Mouse (Mus musculus) heart, postnatal 4 days (tissue): Measurements from ENCODE around the gene Hydin. TPM values are rescaled to one million over a fixed set of nuclear protein-coding genes. Genes with fewer than 3 reads are reported as not detected.
"Not testable (repeated sequence)": the region's sequence is repeated elsewhere in the genome, so short reads cannot be mapped to it uniquely, and the experiment has no call there.

Source experiments
- DNase-seq: peaks from one replicate; pipeline ENCODE4 v3.0.0; 2021
- total RNA-seq, 2 experiments: library from RNA; stranded (reverse); gene quantifications; 2 replicates each; pipeline ENCODE4 v1.2.3; 2021

Hydin gene
- total RNA-seq, 2 experiments from 2014 or later: 0.14 to 0.16 TPM

DNA sequence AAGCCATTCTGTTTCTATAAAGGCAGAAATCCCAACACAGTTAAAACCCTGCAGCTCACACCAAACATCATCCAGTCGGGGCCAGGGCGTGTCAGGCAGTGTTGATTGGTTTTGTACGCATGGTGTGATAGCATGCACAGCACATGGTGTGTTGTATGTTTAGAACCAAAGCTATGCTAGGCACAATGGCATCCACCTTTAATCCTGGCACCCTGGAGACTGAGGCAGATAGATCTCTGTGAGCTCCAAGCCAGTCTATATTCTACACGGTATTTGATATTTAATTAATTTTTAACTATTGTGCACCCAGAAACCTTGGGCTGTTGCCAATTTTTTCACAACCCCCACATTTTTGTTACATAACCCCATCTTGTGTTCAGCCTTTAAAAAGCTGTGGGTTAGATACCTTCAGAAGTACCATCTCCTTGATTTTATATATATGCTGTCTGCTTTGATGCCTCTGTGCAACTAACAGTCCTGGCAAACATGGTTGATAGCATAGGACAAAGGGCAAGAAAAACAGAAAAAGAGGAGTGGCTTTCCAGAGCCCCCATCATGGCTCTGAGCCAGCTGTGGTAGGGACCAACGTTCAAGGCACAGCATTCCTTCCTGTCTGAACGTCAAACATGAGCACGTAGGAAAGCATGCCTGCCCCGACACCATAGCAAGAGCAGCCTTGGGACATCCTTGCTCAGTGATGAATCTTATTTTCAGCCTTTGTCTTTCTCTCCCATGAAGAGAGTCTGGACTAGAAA lies 263.4 kb downstream of the Hydin start:
- no peak for DNase-seq

DNA sequence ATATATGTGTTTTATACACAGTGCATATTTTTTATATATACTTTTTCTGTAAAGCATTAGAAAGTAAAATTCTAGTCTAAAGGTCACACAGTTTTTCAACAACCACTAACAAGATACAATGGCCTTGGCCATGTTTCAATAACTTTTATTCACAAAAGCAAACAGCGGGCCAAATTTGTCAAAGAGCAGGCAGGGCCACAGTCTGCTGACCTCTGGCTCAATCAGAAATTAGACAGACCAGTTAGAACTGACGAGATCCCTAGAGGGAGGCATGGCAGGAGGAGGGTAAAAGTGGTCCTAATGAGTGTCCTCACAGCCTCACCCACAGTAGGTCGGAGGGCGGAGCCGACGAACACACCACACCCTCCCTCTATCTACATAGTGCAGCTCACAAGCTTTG lies 267.0 kb downstream of the Hydin start:
- no peak for DNase-seq

DNA sequence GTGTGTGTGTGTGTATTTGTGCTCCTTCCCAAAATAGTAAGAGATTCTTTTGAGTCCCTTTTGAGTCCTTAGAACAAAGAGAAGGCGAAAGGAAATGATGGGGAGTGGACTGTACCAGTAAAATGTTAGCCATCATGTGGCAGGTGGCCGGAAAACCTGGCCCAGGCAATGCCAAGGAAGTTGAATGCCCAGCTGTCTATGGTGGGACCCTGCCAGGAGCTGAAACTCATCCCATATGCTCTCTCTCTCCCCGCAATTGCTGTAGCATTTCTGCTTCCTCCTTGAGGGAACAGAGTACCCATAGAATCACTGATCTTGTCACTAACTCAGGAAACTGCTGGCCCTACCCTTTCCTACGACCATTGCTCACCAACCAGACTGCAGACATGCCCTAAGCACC lies 271.1 kb downstream of the Hydin start:
- no peak for DNase-seq

DNA sequence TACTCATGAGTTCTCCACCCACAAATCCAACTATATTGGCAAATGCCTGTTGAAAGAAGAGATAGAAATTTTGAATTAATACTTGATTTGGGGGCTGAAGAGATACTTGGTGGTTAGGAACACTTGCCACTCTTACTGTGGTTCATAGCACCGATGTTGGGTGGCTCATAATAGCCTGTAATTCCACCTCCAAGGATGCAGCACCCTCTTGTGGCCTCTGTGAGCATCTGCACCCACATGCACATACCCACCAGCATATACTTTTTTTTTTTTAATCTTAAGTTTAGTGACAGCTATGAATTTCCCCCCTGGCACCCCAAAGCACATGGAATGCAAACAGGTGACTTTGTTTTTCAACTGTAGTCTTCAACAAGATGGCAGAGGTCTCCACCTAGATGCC lies 283.6 kb downstream of the Hydin start:
- no peak for DNase-seq

DNA sequence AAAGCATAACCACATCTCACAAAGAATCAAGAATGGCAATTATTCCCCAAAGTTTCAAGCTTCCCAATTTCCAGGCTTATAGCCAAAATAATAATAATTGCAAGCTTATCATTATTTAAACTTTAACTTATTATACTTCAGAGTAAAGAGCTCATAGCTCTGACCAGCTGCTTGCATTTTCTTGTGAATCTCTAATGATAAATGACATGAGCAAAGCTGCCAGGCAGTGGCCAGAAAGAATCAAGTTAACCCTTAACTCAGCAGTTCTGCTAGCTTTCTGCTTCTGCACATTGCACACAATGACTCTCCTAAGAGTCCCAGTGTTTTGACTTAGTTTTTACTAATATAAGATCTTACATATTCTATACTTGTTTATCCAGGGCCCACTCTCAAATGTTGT lies 285.3 kb downstream of the Hydin start:
- DNase-seq: not testable (repeated sequence)

DNA sequence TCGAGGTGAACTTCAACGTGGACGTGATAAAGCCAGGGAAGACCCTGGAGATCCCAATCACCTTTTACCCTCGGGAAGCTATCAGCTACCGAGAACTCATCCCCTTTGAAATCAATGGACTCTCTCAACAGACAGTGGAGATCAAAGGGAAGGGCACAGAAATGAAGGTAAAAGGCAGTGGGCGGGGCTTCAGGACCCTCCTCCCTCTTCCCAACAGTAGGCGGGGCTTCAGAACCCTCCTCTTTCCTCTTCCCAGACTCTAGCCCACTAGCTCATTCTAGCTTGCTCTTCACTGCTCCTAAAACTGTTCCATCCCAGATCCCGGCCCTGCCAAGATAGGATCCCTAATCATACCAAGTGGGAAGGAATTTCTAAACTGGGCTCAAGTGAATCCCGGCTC lies 325.9 kb downstream of the Hydin start:
- DNase-seq: no peak

DNA sequence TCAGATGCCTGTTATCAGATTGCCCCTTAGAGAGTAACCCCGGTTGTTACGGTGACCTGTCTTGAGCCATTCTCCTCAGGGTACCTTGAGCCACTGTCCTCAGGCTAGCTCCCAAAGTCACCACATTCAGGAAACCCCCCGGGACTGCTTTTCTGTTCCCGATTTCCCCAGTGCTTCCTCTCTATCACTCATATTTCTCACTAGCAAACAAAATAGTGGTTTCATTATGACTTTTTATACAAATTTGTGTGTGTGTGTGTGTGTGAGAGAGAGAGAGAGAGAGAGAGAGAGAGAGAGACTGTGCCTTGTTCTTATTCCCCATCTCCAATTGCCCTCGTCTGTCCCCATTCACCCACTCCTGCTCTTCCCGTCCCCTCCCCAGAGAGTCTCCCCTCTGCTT lies 327.4 kb downstream of the Hydin start:
- DNase-seq: no peak

DNA sequence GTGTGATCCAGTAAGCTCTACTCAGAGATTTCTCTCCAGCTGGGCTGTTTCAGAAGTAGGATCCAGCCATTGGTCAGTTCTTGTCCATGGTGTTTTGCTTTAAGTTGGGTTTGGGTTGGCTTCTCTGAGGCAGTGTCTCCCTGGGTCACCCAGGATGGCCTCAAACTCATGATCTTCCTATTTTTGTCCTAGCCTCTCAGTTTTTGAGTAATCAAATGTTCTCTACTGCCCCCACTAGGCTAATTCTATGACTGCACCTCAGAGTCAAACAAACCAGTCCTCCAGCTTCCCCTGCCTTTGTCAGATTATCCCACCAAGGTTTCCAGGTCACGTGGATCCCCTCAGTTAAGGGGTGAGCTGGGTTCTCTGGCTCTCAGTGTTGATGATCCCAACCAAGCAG lies 337.8 kb downstream of the Hydin start:
- DNase-seq: peak; percentile 61

DNA sequence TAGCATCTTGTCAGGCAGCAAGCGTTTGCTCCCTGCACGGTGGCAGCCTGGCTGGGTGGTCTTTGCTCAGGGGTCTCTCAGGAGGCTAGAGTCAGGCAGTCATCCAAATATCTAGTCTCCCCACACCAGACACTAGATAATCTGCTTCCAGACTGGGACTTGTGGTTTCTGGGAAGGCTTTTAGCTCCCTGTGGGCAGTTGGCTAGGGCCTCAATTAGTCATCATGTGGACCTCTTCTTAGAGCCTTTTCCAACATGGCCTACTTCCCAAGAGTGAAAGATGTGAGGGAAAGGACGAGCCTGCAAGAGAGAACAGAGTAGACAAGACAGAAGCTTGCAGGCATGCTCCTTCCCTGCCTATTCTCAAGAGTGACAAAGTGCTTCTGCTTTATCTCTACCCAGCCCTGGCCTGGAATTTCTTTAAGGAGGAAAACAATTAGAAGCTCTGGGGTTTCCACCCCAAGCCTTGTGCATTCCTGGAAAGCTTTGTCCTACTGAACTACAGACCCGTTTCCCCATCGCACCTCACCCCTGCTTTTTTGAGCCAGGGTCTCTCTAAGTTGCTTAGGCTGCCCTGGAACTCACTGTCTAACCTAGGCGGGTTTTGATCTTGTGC lies 338.7 kb downstream of the Hydin start:
- no peak for DNase-seq

DNA sequence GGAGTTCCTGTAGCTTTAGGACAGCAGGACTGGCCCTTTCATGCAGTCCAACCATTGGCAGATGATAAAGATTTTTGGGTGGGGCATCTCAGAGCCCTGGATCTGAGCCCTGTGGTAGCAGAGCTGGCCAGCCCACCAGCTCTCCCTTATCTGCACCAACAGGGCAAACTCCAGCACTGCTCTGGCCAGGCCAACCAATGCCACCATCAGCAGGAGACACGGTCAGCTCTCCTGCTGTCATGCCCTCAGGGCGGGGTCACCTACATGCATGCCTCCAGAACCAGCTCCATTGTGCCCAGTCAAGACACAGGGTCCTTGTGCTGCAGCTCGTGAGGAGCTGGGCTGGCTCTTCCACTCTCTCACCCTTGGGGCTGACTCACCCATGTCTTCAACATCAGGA lies 349.0 kb downstream of the Hydin start:
- DNase-seq: no peak

DNA sequence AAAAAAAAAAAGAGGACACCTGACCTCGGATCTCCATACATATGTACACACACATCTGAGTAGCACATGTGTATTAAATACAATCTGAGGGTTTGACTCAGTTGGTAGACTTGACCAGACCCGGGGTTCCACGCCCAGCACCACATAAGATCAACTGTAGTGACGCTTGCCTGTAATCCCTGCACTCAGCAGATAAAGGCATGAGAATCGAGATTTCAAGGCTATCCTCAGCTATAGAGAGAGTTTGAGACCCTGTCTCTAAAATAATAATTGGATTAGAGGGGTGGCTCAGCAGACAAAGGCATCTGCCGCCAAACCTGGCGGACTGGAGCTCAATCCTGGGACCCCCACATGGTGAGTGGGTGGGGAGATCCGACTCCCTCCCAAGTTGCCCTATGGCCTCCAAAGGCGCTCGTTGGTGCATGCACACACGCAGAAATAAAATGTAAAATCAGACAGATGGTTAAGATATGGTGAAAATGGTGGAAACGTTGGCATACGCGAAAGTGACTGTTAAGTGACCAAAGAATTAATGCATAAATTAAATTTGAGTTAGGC lies 351.1 kb downstream of the Hydin start:
- no peak for DNase-seq

DNA sequence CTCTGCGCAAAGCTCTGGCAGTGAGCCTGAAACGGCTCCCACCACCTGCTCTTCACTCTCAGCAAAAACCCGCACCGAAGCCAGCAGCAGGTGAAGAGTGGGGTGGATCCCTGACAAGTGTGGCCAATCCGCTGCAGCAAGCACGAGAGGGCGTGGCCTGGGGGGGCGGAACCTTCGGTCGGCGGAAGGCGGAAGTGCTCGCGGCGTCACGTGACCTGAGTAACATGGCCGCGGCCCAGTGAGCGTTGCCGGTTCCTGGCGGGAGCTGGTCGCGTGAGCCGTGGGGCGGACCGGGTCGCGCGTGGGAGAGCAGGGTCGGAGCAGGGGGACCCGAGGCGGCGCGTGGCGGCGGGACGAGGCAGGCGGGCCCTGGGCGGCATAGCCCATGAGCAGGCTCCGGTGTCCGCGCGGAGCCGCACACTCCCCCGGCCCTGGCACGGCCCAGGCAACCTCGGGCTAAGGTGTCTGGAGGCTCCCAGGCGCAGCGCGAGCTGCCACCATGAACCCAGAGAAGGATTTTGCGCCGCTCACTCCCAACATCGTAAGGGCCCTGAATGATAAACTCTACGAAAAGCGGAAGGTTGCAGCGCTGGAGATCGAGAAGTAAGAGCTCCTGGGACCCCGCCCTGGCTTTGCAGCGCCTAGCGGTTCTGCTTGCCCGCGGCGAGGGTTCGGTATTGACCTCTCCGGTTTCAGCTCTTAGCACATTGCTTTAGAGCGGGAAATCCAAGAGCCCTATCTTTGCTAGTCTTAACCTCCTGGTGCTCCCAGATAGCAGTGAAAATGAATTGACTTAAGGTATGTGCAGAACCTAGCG lies 351.8 kb downstream of the Hydin start, which contains the start of gene Vac14:
Gene Vac14, plus strand, starts transcription at position 195 of the 817 bp plus-strand sequence.
- DNase-seq: peak; percentile 98

DNA sequence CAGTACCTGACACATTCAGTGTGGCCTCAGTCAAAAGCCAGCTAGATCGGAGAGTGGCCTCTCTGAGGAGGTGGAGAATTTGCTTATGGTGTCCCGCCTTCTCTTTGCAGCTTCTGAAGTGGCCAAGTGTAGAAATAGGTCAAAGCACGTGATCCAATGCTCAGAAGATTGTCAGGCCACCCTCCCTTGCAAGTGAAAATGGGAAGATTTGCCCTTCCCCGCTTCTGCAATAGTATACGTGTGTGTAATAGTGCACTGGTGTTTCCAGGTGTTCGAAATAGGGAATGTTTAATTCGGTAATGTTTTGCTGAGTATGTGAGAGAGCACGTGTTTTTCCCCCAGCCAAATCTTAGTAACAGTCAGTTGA lies 352.4 kb downstream of the Hydin start:
- no peak for DNase-seq

DNA sequence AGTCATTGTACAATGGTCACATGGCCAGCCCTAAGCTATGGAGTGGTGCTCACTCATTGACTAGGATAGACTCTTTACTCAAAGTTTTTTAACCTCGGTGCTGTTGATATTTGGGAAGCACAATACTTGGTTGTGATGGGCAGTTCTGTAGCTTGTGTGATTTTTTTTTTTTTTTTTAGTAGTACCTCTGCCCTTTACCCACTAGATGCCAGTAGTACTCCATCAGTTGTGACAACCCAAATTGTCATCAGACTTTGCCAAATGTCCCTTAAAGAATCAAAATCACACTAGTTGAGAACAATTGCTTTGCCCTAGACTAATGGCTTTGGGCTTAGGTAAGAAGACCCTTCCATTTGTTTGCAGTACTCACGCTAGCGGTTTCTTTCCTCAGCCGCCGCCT lies 353.1 kb downstream of the Hydin start:
- DNase-seq: no peak

DNA sequence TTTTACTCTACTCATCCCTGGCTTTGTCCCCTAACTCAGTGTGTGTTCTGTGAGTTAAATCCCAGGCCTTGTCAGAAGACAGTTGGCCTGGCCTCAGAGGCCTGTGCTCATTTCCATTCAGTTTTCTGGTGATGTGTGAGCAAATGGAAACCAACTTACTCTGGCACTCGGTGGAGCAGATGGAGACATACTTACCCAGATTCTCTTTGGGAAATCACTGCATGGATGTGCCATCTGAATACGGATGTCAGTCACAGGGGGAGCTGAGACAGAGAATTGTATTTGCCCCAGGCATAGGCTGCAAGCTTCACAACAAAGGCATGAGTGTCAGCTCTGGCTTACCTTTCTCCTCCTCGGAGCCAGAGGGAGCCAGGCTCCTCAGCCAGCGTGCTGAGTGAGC lies 359.7 kb downstream of the Hydin start:
- DNase-seq: no peak

DNA sequence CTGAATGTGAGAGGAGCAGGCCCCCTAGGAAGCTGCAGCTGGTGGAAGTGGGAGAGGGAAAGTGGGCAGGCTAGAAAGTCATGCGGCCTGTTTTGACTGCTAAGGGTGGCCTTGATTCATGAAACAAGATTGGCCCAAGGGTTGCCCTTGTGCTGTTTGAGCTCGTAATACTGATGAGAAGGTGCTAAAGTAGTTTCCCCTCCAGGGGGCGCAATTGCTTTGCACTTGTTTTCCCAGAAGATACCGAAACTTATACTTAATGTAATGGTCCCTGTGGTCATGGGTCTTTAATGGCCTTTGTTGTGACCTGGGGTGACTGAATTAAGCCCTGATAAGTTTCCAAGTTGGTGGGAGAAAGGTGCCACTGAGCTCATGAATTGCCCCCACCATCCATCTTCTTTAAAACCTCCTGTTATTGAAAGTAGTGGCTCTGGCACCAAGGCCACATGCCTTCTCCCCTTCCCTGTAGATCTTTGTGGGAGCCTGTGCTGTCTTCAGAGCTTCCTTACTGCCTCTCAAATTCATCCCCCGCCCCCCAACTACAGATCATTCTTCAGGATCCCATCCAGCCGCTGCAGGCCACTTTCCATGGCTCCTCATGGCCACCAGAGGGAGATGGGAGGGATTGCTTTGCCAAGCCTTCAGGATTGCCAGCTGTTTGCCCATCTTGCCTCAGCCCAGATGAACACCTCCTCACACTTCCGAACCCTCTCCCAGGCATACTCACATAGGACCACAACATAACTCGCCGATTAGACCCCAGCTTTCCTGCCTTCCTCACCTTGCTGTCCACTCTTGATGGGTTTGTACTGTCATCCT lies 362.7 kb downstream of the Hydin start:
- DNase-seq: peak; percentile 65

DNA sequence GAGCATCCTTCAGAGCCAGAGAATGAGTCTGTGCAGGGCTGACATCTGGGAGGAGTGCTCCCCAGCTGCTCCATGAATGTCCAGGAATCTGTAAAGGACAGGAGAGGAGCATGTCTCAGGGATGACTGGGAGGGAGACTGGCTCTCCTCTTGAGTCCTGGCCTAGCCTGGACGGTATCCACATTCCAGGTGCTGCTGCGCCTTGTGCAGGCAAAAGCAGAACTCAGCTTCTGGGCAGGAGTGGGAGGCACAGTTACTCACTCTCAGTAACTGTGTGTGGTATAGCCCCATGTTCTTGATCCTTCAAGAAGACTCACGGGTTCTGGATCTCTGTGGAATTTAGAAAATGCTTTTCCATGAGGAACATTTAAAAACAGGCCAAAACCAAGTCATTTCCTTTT lies 363.3 kb downstream of the Hydin start:
- no peak for DNase-seq

DNA sequence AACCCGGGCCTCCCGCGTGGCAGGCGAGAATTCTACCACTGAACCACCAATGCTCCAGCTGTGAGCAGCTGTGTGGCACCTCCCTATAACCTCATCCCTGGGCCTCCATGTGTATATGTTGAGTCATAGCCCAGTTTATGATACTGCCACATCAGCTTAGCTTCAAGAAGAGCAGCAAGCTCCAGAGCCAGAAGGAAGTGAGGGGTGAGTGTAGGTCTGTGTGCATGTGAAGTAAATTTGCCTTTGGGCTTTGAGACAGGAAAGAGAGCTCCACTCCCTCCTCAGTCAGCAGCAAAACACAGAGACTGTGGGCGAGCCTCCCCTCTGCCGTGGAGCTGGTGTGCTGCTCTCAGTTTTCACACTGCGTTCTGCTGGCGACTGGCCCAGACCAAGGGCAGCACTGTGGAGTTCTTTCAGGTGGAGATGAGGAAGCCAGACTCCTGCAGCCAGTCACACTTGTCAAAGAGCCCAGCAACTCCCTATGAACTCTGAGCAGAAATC lies 363.8 kb downstream of the Hydin start:
- DNase-seq: peak; percentile 77

DNA sequence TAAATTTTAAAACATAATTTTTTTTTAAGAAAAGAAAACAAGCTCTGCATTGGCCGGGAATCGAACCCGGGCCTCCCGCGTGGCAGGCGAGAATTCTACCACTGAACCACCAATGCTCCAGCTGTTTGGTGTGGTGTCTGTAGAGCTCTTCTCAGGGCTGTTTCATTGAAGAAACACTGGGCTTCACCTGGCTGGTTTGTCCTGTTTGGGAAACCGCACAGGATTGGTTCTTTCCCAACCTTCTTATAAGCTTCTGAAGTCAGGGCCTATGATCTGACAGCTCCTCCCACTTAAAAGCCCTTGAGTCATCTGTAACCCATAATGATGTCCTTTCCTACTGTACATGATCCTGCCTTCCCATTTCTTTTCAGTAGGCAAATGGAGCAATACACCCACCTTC lies 364.4 kb downstream of the Hydin start:
- peak; percentile 35 for DNase-seq

DNA sequence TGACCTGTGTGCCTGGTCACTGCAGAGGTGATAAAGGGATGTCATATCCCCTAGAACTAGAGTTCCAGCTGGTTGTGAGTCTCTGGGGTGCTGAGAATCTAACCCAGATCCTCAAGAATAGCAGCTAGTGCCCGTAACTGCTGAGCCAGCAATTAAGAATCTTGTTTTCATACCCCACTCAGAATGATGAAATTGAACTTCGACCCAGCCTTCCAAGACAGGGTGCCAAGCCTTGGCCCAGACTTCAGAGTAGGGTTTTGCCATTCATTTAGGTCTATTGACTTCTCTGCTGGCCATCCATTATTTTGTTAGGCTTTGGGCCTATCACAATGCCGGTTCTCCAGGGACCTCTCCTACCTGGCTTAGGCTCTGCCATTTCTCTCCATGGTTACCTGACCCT lies 367.0 kb downstream of the Hydin start:
- no peak for DNase-seq

DNA sequence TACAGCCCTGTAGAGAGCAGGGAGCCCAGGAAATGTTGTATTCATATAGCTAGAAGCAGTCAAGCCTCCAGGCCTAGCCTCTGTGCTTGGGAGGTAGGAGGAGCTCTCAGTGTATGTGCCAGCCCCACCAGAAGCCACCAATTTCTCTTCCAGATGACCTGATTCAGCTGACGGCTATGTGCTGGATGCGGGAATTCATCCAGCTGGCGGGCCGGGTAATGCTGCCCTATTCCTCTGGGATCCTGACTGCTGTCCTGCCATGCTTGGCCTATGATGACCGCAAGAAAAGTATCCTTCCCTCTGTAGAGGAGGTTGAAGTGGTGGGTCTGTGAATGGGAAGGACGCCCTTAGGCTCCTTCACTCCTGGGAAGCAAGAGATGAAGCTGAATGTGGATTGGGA lies 369.4 kb downstream of the Hydin start:
- no peak for DNase-seq

DNA sequence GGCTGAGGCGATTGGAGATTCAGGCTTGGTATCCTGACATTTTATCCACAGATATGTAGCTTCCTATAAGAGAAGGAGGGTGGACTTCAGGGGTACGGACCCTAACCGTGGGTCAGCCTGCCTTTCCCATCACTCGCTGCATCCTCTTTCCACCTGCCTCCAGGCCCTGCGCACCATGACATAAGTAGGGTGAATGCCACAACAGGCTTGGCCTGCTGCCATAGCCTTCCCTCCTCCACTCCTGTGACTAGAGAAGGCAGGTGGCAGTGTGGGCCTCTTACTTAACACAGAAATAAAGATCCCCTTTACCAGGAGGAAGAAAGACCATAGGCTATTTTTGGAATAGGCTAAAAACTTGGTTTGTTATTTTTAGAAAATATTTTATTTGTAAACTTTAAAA lies 375.6 kb downstream of the Hydin start:
- DNase-seq: peak; percentile 46
